Comparison of ENCODE assay signal across 23 mouse cellular contexts in the genomic region with DNA sequence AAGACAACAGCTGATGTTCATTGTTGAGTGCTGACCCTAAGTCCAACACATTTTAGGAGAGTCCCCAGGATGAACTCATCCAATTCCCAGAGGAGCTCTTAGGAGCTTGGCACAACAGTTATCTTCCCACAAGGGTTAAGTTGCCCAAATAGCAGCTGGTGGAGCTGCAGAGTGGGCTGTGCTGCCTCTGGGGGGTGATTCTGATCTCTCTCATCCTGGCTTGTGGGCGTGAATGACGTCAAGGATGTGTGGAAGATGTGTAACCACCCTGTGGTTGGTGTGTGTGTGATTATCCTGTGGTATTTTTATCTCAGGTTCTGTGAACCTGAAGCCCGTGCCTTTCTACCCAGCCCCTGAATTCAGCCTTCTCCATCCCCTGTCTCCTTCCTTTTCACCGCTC.
DNase-seq lines count a peak whose midpoint lies in the region; ATAC-seq and TF ChIP-seq lines count a peak whose summit lies in the region.
"Had no signal": no experiment of that assay in that cellular context is flagged by ENCODE, and none has a peak within 500 bp of the region (broad histone marks: within the 10 kb centered on the region; RNA-seq: fewer than 3 reads in every experiment).

No protein-coding gene starts in this region.

- no peak overlapping the region for H3K27ac ChIP-seq in liver, embryonic 12.5 days
- H3K27ac ChIP-seq: embryonic facial prominence, embryonic 15.5 days; forebrain, embryonic 10.5 days; heart, embryonic 13.5 days; hindbrain, embryonic 15.5 days had no signal

- H3K36me3 ChIP-seq in C2C12 (ENCODE audit: control insufficient read depth, insufficient read depth): no peaks in the 10 kb centered on the region
- H3K36me3 ChIP-seq in liver, embryonic 12.5 days: no peaks in the 10 kb centered on the region
- H3K36me3 ChIP-seq: embryonic facial prominence, embryonic 15.5 days; forebrain, embryonic 10.5 days; heart, embryonic 13.5 days; hindbrain, embryonic 15.5 days had no signal

- no peak overlapping the region for H3K4me3 ChIP-seq in C2C12 (ENCODE audit: insufficient read depth, poor library complexity, severe bottlenecking)
- H3K4me3 ChIP-seq in liver, embryonic 12.5 days: no peak overlapping the region
- H3K4me3 ChIP-seq: embryonic facial prominence, embryonic 15.5 days; erythroblast, embryonic 14.5 days; forebrain, embryonic 10.5 days; heart, embryonic 13.5 days; hindbrain, embryonic 15.5 days had no signal

- no peak overlapping the region for H3ac ChIP-seq in C2C12 (ENCODE audit: control insufficient read depth, insufficient read length, low read depth)

- peak; percentile 27 to 38 for DNase-seq in right cerebral cortex, adult 2 months (ENCODE audit: low spot score in 2 of 2)
- no peak for DNase-seq in right cerebral cortex, postnatal 10 days (ENCODE audit: low spot score in 2 of 2)
- DNase-seq in 416B (ENCODE audit: low read depth): peak; percentile 2
- DNase-seq in induced T-regulatory cell, adult 2 months (ENCODE audit: low read depth): peak; percentile 29
- DNase-seq in layer of hippocampus, adult 18-20 months (ENCODE audit: low spot score in 2 of 2): no peak
- DNase-seq: adrenal gland, adult 8-10 months; adrenal gland, postnatal 36 days; B cell, adult 2 months; cerebellum, adult 11 months; cerebellum, adult 8-10 months; cerebellum, postnatal 14 days; embryo, embryonic 11 days; gastrocnemius, postnatal 10 days; heart, postnatal 36 days had no signal

- H3K79me2 ChIP-seq in C2C12 (ENCODE audit: control insufficient read depth, insufficient read depth): no peaks in the 10 kb centered on the region

- no peaks in the 10 kb centered on the region for H3K4me1 ChIP-seq in liver, embryonic 12.5 days
- H3K4me1 ChIP-seq: embryonic facial prominence, embryonic 15.5 days; forebrain, embryonic 10.5 days; hindbrain, embryonic 15.5 days had no signal

- no peak overlapping the region for H3K9ac ChIP-seq in liver, embryonic 12.5 days
- H3K9ac ChIP-seq: embryonic facial prominence, embryonic 15.5 days; heart, embryonic 13.5 days; hindbrain, embryonic 15.5 days had no signal

- no peaks in the 10 kb centered on the region for H3K27me3 ChIP-seq in C2C12 (ENCODE audit: control insufficient read depth, insufficient read depth, insufficient read length)
- H3K27me3 ChIP-seq in liver, embryonic 12.5 days (replicated peaks): no peaks in the 10 kb centered on the region
- H3K27me3 ChIP-seq: embryonic facial prominence, embryonic 15.5 days; heart, embryonic 13.5 days; hindbrain, embryonic 15.5 days had no signal

- TF ChIP-seq CTCF in C2C12 (IDR thresholded peaks at IDR 0.05; ENCODE audit: control insufficient read depth, insufficient read depth, insufficient read length): no peak

- H3K79me3 ChIP-seq in C2C12 (ENCODE audit: low read depth): no peaks in the 10 kb centered on the region

- 35% methylated on average over 4 of the region's 4 CpGs for WGBS in liver, embryonic 12.5 days (ENCODE audit: insufficient replicate concordance)

- no peaks in the 10 kb centered on the region for H3K9me3 ChIP-seq in liver, embryonic 12.5 days (replicated peaks)
- H3K9me3 ChIP-seq: embryonic facial prominence, embryonic 15.5 days; forebrain, embryonic 10.5 days; heart, embryonic 13.5 days; hindbrain, embryonic 15.5 days had no signal

- ATAC-seq in liver, embryonic 12.5 days: no peak
- ATAC-seq: forebrain, embryonic 14.5 days; inflammation-experienced regulatory T-cells, adult 6 months had no signal

- no peak overlapping the region for H3K4me2 ChIP-seq in liver, embryonic 12.5 days
- H3K4me2 ChIP-seq: embryonic facial prominence, embryonic 15.5 days; heart, embryonic 13.5 days; hindbrain, embryonic 15.5 days had no signal

TF ChIP-seq in C2C12, 6 proteins besides CTCF, POLR2A, EP300 and RAD21:
- TF ChIP-seq MYOD1 (IDR thresholded peaks at IDR 0.05; ENCODE audit: control insufficient read depth, insufficient read length, low read depth) (peak; percentile 71), MAX (IDR thresholded peaks at IDR 0.05) (no peak), FOSL1 (IDR thresholded peaks at IDR 0.05; ENCODE audit: insufficient read depth, low read length, poor library complexity, severe bottlenecking) (no peak)
TF ChIP-seq in C2C12: peak in this region for 1.

Comparison
In these comparisons a context has a peak if more than half of its experiments do, and no peak if none do; other contexts are left out.
1. DNase-seq: peak in right cerebral cortex, adult 2 months (2 of 2), 416B (single experiment) and induced T-regulatory cell, adult 2 months (single experiment); none in right cerebral cortex, postnatal 10 days (0 of 2) and layer of hippocampus, adult 18-20 months (0 of 2).